ENCODE assay signal across 8 mouse cellular contexts in genomic region chrX:163879461-163879860, GRCm38 (mm10). TPM values are rescaled to one million over a fixed set of nuclear protein-coding genes. Genes with fewer than 3 reads are reported as not detected.
DNase-seq lines count a peak whose midpoint lies in the region; ATAC-seq lines count a peak whose summit lies in the region.

No protein-coding gene starts in this region.

- H3K27ac ChIP-seq in limb, embryonic 15.5 days: peak overlapping the region; percentile 50; the same call in 1 of the 2 replicates
- no peak overlapping the region for H3K27ac ChIP-seq in limb, embryonic 10.5 days
- H3K27ac ChIP-seq in hindbrain, embryonic 16.5 days (ENCODE audit: low read depth, low read length): no peak overlapping the region

- 0 out of 2 replicates have a peak, but pooled peaks cover 3% of the 10 kb centered on the region for H3K27me3 ChIP-seq in limb, embryonic 15.5 days
- H3K27me3 ChIP-seq in limb, embryonic 10.5 days (ENCODE audit: low read depth, poor library complexity, severe bottlenecking): peaks cover 88% of the 10 kb centered on the region
- peaks cover 7% of the 10 kb centered on the region for H3K27me3 ChIP-seq in megakaryocyte, embryonic 14.5 days (replicated peaks)
- no peaks in the 10 kb centered on the region; the same call in 1 of the 2 replicates for H3K27me3 ChIP-seq in hindbrain, embryonic 16.5 days (replicated peaks; ENCODE audit: control insufficient read depth, insufficient read depth, low read length)

- no peak overlapping the region for H3K9ac ChIP-seq in limb, embryonic 15.5 days
- no peak overlapping the region for H3K9ac ChIP-seq in hindbrain, embryonic 16.5 days (ENCODE audit: low read depth, low read length)

- no peaks in the 10 kb centered on the region for H3K36me3 ChIP-seq in limb, embryonic 15.5 days
- no peaks in the 10 kb centered on the region for H3K36me3 ChIP-seq in limb, embryonic 10.5 days
- H3K36me3 ChIP-seq in megakaryocyte, embryonic 14.5 days (replicated peaks; ENCODE audit: low read length): no peaks in the 10 kb centered on the region
- no peaks in the 10 kb centered on the region for H3K36me3 ChIP-seq in hindbrain, embryonic 16.5 days (ENCODE audit: control insufficient read depth, insufficient read depth, low read length)

- 37% methylated on average over 5 of the region's 5 CpGs for WGBS in limb, embryonic 15.5 days
- 37% methylated on average over 5 of the region's 5 CpGs for whole genome bisulfite sequencing in limb, embryonic 10.5 days
- WGBS in hindbrain, embryonic 16.5 days: 51% methylated on average over 5 of the region's 5 CpGs

- ATAC-seq in limb, embryonic 15.5 days (ENCODE audit: insufficient number of reproducible peaks, low FRiP score, low TSS enrichment, low read depth): no peak
- no peak for ATAC-seq in hindbrain, embryonic 16.5 days

- H3K4me3 ChIP-seq in limb, embryonic 15.5 days: no peak overlapping the region
- H3K4me3 ChIP-seq in limb, embryonic 10.5 days: no peak overlapping the region
- H3K4me3 ChIP-seq in megakaryocyte, embryonic 14.5 days (replicated peaks): peak overlapping the region; percentile 62
- H3K4me3 ChIP-seq in hindbrain, embryonic 16.5 days (ENCODE audit: low read length): no peak overlapping the region

- no peak for DNase-seq in limb, embryonic 10.5 days (ENCODE audit: low spot score)
- peak; percentile 8 to 14 for DNase-seq in adrenal gland, postnatal 36 days
- DNase-seq in gastrocnemius, postnatal 10 days: peak; percentile 11
- no peak for DNase-seq in frontal cortex, postnatal 14 days (ENCODE audit: low spot score in 2 of 2)
- no peak for DNase-seq in layer of hippocampus, postnatal 25 days (ENCODE audit: extremely low spot score in 1 of 2, low spot score in 1 of 2)

- no peak overlapping the region for H3K4me2 ChIP-seq in limb, embryonic 15.5 days
- no peak overlapping the region for H3K4me2 ChIP-seq in hindbrain, embryonic 16.5 days (ENCODE audit: low read length)

- no peaks in the 10 kb centered on the region for H3K9me3 ChIP-seq in limb, embryonic 15.5 days
- no peaks in the 10 kb centered on the region for H3K9me3 ChIP-seq in limb, embryonic 10.5 days (replicated peaks)
- H3K9me3 ChIP-seq in megakaryocyte, embryonic 14.5 days: no peaks in the 10 kb centered on the region
- no peaks in the 10 kb centered on the region for H3K9me3 ChIP-seq in hindbrain, embryonic 16.5 days (ENCODE audit: control insufficient read depth, low read length)

- no peaks in the 10 kb centered on the region for H3K4me1 ChIP-seq in limb, embryonic 15.5 days
- peaks cover 9% of the 10 kb centered on the region; the same call in 1 of the 2 replicates for H3K4me1 ChIP-seq in limb, embryonic 10.5 days
- peaks cover 23% of the 10 kb centered on the region for H3K4me1 ChIP-seq in megakaryocyte, embryonic 14.5 days
- H3K4me1 ChIP-seq in hindbrain, embryonic 16.5 days (ENCODE audit: control insufficient read depth, insufficient read depth, low read depth, low read length): no peaks in the 10 kb centered on the region

RNA-seq across cellular contexts. Expression of gene Ap1s2, which starts 29.4 kb away (rescaled TPM):
- 33.0 and 33.7 TPM in 2 replicates for polyA plus RNA-seq in limb, embryonic 15.5 days (2015; fragmentation: Nextera tagmentation; extraction: Ambion mirVana)
- polyA plus RNA-seq in limb, embryonic 10.5 days (2016; fragmentation: Nextera tagmentation; extraction: Ambion mirVana): 13.4 and 17.9 TPM in 2 replicates
- 10 to 100 TPM; 16.2 to 21.5 TPM for total RNA-seq in adrenal gland, postnatal 36 days (2021)
- total RNA-seq in gastrocnemius, postnatal 10 days (2021): 10 to 100 TPM; 23.0 to 26.0 TPM
- polyA plus RNA-seq in megakaryocyte, embryonic 14.5 days (2012; ENCODE audit: insufficient read depth, low replicate concordance): 2.6 TPM in 1 of 2 replicates, not detected in the other
- polyA plus RNA-seq in hindbrain, embryonic 16.5 days (2015; fragmentation: Nextera tagmentation; extraction: Ambion mirVana): 131 and 138 TPM in 2 replicates
- total RNA-seq in layer of hippocampus, postnatal 25 days (2021): 10 to 100 TPM; 39.3 to 41.6 TPM

Comparison
In these comparisons a context has a peak if more than half of its experiments do, and no peak if none do; other contexts are left out.
1. DNase-seq: peak in adrenal gland, postnatal 36 days (2 of 2) and gastrocnemius, postnatal 10 days (single experiment); none in limb, embryonic 10.5 days (single experiment), frontal cortex, postnatal 14 days (0 of 2) and layer of hippocampus, postnatal 25 days (0 of 2).